Mouse (Mus musculus): ENCODE results near the gene Sgms1. TPM values are rescaled to one million over a fixed set of nuclear protein-coding genes. Genes with fewer than 3 reads are reported as not detected.
A peak's percentile ranks its signal among the peaks of the same experiment; 100 is the strongest.

Gene Sgms1
- polyA plus RNA-seq, 1 experiment: 18.2 TPM

DNA sequence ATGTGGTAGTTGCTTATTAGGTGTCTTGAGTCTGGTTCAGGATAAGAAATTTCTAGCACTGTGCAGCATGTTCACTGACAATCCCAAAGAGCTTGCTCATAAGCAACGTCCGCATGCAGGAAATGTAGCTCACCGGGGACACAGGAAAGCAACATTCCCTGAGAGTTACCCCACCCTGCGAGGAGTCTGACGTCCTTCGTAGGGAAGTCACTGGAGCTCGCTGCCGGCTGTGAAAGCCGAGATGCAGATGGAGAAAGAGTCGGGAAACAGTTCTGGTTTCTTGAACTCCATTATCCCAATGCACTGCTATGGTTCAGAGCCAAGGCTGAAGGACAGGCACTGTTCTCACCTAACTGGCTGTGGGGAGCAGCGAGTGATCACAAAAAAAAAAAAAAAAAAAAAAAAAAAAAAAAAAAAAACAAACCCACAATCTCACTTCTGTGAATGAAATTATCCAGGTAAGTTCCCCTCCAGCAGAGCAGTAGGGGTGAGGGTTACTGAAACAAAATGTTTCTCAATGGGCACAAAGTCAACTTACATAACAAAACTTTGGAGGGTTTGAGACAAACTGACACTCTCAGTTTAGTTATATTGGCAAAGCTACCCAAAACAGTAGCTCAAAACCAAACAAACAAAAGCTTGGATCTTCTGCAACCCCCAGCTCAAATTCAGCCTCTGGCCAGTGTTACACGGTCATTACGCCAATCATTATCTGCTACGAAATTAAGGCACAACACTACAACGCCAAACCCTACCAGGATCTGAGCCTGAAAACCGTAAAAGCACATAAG, 15.5 kb downstream of the Sgms1 start:
- no peak for TF ChIP-seq GATA1 (IDR thresholded peaks at IDR 0.05; ENCODE audit: low read length)

DNA sequence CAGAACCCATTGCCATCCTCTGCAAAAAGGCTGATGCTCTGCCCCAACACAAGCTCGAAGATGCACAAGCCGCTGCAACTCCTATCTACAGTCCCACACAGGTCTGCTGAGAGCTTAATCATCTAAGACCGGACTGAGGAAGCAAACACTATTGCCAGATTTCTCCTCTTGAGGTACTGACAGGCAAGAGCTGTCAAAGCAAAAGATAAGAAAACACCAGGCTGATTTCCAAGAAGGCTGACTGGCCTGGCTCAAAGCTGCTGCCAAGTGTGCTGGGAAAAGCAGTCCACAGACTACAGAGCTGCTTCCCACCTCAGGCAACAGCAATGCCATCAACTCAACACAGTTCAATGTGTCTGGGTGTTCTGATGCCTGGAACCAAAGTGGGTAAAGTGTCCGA, 17.1 kb downstream of the Sgms1 start:
- TF ChIP-seq GATA1 (IDR thresholded peaks at IDR 0.05; ENCODE audit: low read length): peak; percentile 91

DNA sequence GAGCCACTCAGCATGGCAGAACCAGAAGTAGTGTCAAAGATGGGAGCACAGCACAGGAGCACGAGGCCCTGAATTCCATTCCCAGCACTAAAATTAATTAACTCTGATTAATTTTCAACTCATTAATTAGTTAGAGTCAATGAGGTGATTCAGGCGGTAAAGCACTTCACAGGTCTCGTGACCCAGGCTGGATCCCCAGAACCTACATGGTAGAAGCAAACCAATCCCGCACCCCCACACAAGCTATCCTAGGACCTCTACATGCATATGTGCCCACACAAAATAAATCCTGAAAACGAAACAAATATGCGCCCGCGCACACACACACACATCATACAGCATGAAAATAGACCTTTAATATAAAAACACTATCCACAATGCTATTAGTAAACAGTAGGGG, 22.2 kb downstream of the Sgms1 start:
- TF ChIP-seq GATA1 (IDR thresholded peaks at IDR 0.05; ENCODE audit: low read length): no peak

DNA sequence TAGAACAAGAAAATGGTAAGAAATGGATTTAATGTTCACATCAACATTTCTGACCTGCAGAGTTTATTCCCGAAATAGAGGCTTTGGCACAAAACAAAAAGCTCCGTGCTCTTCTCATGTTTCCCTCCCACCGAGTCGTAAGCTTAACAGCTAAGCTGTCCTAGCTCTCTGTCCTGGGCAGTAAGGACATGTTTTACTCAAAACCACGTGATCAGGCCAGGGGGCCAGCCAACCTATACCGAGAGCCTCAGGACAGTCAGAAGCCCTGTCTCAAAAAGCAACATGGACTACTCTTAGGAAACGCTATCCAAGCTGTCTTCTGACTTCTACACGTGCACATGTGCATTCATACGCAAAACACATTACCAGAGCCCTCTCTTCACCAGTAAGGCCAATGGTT, 23.1 kb downstream of the Sgms1 start:
- TF ChIP-seq GATA1 (IDR thresholded peaks at IDR 0.05; ENCODE audit: low read length): no peak

DNA sequence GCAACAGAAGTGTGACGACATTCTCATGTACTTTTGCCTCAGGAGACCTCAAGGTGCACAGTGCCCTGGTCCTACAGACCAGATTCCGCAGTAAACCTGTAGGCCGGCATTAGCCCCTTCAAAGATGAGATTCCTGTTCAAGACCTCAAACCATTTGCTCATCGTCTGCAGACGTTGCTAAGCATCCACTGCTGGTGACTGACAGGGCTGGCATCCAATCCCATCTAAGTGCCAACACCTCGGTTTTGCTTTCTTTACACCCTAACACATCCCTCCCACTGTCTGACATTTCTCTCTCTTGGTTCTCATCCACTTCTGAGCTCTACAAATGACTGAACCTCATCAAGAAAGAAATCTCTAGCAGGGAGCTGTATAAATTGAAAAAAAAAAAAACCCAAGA, 24.4 kb downstream of the Sgms1 start:
- no peak for TF ChIP-seq GATA1 (IDR thresholded peaks at IDR 0.05; ENCODE audit: low read length)

DNA sequence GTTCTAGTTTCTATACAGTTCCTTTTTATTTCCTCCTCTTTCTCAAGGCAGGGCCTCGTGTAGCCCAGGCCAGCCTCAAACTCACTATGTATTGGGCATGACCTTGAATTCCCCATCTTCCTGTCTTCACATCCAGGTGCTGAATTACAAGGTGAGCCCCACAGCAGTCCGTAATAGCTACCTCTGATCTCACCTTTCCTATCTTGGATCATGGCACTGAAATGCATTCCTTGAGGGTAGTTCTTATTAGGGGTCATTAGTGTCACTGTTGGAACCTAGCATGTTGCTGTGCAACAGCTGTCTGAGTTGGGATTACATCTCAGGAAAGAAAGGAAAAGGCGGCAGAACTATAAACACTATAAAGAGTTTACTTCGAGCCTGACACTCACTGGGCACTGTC, 25.9 kb downstream of the Sgms1 start:
- no peak for TF ChIP-seq GATA1 (IDR thresholded peaks at IDR 0.05; ENCODE audit: low read length)

DNA sequence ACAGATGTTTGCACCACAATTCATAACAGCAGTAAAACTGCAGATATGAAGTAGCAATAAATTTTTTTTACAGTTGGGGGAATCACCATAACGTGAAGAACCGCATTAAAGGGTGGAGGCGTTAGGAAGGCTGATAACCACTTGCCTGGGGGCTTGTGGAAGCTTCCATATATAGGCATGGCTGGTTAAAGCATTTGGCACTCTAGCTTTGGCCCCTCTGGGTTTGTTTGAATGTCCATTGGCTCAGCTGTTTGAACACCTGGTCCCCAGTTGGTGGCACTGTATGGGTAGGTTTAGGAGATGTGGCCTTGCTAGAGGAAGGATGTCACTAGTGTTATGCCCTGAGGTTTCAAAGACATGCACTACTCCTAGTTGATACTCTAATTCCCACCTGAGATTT, 27.0 kb downstream of the Sgms1 start:
- TF ChIP-seq GATA1 (IDR thresholded peaks at IDR 0.05; ENCODE audit: low read length): no peak

DNA sequence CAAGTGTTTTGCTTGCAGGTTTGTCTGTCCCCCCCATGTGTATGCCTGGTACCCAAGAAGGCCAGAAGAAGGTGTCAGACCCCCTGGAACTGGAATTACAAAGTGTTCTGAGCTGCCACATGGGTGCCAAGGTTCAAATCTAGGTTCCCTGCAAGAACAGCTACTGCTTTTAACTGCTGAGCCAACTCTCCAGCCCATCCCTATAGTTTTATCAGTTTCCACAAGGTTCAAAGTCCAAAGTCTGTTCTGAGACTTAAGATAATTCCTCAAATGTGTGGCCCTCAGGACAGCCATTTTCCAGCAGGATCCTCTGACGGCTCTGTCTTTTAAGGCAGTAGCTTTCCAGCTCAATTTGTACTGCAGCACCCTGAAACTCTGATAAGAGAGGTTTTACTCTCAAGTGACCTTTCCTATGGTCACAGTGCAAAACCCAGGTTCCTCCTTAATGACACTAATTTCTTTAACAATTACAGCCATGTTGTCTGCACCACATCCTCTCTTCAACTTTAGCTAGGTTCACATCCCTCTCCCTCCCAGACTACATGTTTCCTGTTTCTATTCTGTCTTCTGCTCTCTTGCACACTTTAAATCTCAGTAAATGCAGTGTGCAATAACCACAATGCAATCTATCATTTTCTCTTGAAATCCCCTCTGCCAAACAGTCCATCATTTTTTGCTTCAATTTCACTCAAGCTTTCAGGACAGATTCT, 28.4 kb downstream of the Sgms1 start:
- no peak for TF ChIP-seq GATA1 (IDR thresholded peaks at IDR 0.05; ENCODE audit: low read length)

DNA sequence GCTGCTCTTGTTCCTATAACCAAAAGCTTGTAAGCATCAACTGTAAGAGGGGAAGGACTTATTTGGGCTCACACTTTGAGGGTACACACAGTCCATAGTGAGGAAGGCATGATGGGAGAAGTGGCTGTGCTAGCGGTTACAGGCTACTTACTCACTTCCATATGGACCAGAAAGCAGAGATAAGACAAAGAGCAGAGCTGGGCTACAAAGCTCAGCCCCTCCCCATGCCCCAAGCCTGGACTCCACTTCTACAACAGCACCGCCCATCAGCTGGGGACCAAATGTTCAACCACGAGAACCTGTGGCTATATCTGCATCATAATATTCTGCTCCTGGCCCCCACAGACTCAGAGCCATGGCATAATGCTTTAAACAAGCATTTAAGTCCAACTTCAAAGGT, 29.0 kb downstream of the Sgms1 start:
- no peak for TF ChIP-seq GATA1 (IDR thresholded peaks at IDR 0.05; ENCODE audit: low read length)

DNA sequence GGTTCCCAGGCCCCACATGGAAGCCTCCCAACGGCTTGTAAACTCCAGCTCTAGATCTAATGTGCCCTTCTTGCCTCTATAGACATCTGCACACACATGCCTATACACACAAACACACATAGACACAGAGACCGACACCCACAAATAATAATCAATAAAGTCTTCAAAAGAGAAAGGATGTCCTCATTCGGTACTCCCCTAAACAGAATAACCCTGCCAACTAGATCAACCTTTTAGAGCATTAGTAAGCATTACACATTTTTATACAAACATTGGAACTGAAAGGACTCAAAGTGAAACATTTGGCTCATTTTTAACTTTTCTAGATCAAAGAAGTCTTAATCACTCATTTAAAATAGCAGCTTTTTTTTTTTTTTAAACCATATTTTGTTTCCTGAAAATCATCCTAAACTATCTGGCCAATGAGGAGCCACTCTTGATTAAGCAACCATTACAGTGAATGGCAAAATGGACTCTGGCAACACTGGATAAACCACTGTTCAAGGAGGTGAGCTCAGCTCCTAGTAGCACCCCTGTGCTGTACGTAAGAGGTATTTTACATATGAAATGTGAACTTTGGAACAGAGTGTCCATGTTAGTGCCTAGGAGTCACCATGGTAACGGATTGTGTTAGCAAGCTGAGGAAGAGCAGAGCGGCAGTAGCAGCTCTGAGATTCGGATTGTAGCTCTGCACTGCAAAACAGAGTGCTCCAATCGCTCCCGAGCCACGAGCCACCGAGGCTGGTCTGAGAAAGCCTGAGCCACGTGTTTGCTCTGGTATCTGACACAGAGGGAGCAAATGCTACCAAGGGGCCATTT, 30.6 kb downstream of the Sgms1 start:
- no peak for TF ChIP-seq GATA1 (IDR thresholded peaks at IDR 0.05; ENCODE audit: low read length)

DNA sequence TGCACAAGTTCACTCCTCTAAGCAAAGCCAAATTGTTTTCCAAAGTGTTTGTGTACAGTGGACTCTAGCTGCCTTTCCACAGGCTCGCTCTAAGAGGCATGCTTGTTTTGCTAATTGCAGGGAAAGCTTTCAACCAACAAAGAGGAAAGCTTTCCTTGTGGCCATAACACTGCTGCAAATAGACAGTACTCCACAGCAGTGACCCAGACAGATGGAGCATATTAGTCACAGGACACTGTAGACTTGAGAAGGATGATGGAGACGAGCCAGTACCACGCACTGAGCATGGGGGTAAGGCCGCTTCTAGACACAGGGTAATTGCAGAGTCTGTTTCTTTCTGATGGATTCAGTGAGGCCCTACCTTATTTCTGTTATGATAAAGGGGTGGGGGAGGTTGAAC, 33.3 kb downstream of the Sgms1 start:
- TF ChIP-seq GATA1 (IDR thresholded peaks at IDR 0.05; ENCODE audit: low read length): no peak

DNA sequence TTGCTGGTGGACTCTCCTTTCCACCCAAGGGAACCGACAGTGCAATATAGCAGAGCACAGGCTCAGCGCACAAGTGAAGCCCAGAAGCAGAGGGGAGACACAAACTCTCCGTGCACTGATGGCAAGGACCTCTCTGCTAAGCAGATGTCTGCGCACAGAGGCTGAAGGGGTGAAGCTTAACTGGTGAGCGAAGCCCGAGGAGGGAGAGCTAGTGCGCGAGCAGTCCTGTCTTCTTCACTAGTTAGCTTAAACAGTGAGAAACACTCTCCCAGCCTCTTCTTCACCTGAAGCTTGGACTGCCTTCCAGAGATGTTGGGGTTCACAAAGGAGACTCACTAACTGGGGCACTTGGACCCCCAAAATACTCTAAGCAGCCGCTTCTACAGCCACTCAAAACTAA, 36.1 kb downstream of the Sgms1 start:
- no peak for TF ChIP-seq GATA1 (IDR thresholded peaks at IDR 0.05; ENCODE audit: low read length)

DNA sequence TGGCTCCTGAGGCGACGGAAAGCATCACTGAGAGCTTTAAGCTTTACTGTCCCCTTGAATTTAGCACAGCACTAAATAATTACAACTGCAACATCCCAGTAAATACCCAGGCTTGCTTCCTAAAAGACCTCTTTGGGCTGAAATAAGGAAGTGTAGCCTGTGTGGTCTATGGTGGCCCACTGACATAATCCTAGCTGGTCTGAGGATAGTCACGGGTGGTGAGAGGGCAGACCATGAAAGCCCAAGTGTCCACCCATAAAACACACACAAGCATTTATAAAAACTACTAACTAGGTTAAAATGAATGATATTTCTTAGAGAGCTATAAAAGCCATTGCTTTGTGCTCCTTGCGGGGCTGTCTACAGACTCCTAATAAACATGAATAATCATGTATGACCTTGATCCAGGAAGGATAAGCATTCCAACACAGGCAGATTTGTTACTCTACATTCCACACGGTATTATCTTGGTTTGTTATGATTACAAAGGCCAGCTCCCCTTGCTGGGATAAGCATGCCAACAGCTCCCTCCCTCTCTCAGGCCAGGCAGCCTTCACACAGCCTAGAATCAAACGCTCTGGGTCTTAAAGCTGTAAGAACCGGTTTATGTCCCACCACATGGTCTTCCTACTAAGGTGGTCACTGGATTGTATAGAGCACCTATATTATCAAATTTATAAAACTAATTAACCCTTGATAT, 40.4 kb downstream of the Sgms1 start:
- no peak for TF ChIP-seq GATA1 (IDR thresholded peaks at IDR 0.05; ENCODE audit: low read length)

DNA sequence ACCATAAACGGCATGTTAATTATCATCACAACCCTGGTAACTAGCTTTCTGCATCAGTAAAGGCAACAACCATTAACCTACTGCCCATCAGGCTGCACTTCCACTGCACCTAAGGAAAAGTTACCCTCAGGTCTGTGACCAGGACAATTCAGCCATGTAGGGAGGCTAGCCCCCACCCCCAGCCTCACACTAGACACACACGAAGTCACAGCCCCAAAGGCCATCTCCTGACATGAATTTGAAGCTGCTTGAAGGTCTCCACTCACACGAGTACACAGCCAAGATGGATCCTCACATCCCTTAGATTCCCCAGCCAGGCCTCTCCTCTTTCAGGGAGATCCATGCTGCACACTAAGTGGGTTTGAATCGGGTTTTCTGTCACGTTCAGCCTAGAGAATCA, 42.0 kb downstream of the Sgms1 start:
- no peak for TF ChIP-seq GATA1 (IDR thresholded peaks at IDR 0.05; ENCODE audit: low read length)

DNA sequence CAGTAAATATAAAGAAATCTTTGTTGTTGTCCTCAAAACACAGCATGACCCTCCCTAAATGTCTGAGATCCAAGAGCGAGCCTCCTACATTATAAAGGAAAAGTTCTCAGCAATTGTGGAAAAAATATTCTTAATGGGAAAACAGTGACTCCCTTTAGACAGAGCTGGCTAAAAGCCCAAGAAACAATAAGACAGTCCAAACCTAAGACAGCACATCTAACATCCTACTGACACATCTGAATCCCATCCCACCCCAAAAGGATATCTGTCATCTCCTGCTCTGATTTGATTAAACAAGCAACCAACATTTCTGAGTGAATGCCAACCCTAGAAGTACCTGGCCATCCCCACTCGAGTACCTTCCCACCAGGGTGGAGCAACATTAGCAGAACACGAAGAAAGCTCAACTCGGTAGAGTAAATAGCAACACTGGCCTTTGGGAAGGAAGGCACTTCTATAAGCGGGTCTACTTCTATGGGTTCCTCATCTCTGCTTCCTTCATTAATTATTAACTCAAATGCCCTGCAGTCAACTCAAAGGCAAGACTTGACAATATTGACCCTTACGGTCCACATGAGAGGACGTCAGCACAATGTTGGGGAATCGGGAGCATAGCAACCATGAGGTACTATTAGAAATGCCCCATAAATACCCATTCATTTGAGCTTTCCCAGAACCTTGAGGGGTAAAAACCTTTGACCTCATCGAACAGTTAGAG, 42.7 kb downstream of the Sgms1 start:
- no peak for TF ChIP-seq GATA1 (IDR thresholded peaks at IDR 0.05; ENCODE audit: low read length)

Data from G1E-ER4 (cell line).